Mouse (Mus musculus): ENCODE measurements around the gene Agfg2.

The Agfg2 gene

DNA sequence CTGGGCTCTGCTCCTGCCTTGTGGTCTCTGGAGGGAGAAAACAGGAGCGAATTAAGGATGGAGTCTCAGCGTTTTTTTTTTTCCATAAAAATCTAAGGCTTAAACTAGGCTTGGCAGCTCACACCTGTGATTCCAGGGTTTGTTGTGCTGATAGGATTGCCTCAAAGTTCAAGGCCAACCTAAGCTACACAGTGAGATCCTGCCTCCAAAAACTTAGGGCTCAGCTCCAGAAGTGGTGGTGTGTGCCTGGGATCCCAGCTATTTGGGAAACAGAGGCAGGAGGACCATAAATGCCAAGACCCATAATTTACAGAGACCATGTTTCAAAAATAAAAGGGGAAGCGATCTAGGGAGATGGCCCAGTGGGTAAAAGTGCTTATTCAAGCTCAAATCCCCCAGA lies 75.2 kb downstream of the Agfg2 start:
- DNase-seq (ENCODE audit: low read depth), result no peak

DNA sequence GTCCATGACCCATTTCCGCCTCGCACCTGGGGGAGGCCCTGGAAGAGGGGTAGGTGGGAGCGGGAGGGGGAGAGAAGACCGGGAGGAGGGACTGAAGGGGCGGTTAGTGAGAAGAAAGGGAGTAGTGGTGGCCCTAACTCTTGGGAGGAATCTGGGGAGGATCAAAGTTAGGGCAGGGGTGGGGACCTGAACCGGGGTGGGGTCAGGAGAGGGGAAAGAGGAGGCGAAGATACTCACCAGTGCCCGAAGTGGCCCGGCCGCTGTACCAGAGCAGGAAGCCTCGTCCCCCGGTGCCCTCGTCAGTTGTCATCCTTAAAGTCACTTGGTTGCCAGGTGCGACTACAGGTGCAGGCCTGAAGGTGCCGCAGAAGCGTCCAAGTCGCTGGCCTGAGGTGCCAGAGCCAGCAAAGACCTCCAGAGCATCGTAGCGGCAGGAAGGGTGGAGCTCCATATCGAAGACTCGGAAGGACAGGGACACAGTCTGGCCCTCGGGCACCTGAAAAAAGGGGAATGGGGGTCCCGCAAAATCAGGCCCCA lies 75.8 kb downstream of the Agfg2 start:
- no peak for DNase-seq (ENCODE audit: low read depth)

- DNase-seq (ENCODE audit: low read depth), result no peak
These were observed 76.5 kb downstream of the Agfg2 start for GRCm38 (mm10) chr5:137607860-137608653.

DNA sequence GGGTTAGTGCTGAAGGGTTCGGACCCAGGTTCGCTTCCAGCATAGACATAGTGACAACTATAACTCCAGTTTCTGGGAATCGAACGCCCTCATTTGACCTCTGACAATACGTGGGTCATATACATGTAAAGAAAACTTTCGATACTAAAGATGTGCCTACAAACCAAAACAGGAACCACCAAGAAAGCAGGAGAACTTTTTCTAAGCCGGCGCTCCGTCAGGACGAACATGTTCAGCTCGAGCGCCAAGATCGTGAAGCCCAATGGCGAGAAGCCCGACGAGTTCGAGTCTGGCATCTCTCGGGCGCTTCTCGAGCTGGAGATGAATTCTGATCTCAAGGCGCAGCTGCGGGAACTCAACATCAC lies 83.2 kb downstream of the Agfg2 start:
- DNase-seq (ENCODE audit: low read depth), result peak; percentile 38

DNA sequence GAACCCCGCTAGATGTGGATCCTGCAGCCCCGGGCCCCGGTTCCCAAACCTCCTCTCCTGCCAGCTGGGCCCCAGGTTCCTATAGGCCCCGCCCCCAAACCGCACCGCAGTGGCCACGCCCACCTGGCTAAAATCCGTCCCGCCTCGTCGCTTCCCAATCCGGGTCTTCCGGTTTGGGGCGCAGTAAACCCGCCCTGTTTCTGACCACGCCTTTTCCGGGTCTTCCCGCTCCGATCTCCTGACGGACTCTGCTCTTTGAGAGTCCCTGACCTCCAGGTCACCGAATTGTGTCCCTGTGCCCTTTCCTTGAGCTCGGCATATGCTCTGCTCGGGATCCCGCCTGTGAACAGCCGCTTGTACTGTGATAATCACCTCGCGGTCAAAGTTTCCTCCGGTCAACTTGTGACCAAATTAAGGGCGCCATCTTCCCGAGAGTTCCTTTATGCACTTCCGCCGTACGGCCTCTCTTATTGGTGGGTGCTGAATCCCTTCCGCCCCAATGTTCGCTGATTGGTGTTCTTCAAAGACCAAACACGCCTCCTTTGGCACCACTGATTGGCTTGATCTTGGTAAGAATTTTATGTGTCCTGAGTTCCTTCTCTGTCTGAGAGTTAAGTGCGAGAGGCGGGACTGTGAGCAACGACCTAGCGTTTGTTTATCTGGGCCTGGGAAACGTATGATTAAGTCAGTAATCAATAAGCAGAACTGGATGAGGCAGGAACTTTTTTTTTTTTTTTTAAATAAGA lies 83.7 kb downstream of the Agfg2 start, which contains the start of gene Mospd3:
Mospd3 (minus strand) TSS at position 440 of the 746 bp plus-strand sequence.
- peak; percentile 98 for DNase-seq (ENCODE audit: low read depth)

All from c-Kit-positive CD71-positive TER-119-negative erythroid progenitor cells, embryonic 14.5 days (primary cell).